Mouse (Mus musculus): ENCODE measurements at regions not wholly inside any gene's neighbourhood (a gene's known extent, or its start where the extent isn't known, plus 50 kb on each side); places are given as distances from the start of the nearest gene placed in this dataset.
A peak's percentile ranks its signal among the peaks of the same experiment; 100 is the strongest.

DNA sequence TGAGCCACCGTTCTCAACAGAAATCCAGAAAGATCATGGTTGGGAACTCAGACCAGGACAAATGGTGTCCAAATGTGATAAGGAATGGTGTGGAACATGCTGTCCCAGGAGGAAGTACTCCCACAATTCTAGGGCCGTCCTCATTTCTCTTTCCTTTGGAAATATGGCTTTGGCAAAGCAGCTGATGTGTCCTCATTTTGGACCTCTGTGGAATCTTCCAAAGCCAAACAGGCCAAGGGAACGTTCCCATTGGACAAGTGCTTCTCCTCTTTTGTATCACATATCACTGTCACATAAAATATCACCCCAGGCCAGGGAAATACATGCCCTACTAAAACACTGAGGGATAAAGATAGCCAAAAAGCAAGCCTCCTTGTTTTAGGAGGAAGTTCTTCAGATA is 532.8 kb downstream of the 9430069I07Rik start:
- peak; percentile 12 for DNase-seq (ENCODE audit: low spot score)

DNA sequence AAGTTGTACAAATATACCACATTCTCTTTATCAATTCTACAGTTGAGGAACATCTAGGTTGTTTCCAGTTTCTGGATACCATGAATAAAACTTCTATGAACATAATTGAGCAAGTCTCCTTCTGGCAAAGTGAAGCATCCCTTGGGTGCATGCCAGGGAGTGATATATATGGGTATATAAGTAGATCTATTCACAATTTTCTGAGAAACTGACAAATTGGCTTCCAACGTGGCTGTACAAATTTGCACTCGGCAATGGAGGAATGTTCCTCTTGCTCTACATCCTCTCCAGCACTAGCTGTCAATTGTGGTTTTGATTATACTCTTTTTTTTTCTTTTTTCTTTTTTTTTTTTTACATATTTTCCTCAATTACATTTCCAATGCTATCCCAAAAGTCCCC is 576.7 kb downstream of the 9430069I07Rik start:
- intact Hi-C loops (cut with DNase I) = no loop called here
- DNase-seq (ENCODE audit: low spot score) = no peak

More for the DNA sequence above, 532.8 kb downstream of the 9430069I07Rik start:
- intact Hi-C loops (cut with DNase I) = no loop called here

DNA sequence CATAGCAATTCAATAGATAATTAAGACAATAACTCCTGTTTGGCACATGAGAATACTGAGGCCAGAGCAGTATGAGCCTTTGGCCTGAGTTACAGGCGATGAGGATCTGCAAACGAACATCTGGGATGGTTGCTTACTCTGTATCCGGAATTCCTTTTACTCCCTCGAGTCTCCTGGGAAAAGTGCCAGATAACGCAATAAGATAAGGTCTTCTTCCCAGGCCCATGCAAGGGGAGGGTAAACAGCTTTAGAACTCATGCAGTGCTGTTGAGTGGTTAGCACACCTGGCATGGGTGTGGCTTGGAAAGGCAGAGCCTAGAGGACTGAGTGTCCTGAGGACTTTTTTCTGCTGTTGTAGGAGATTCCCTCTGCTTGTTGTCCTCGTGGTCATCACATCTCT is 598.2 kb downstream of the 9430069I07Rik start:
- DNase-seq (ENCODE audit: low spot score) = peak; percentile 2
- intact Hi-C loops (cut with DNase I) = no loop called here

DNA sequence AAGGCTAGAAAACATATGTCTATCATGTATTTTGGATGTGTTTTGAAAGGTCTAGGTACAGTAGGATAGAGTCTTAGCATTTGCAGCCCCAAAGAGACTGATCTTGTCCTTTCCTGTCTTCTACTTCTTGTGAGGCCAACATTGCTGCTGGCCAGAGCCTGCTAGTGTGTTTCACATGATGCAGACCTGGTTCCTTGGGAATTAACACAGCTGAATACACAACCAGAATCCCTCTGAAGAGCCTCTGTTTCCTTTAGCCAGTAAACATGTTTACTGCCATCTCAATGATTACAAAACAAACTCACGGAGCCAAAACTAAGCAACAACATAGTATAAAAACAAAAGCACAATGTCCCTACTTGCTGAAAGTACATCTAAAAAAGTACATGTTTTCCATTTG is 598.9 kb downstream of the 9430069I07Rik start:
- intact Hi-C loops (cut with DNase I) = no loop called here
- DNase-seq (ENCODE audit: low spot score) = no peak

Measured in heart, postnatal 25 days (tissue).